Mouse (Mus musculus) forebrain, embryonic 15.5 days (tissue): ENCODE results near the gene Amigo1. TPM values are rescaled to one million over a fixed set of nuclear protein-coding genes. Genes with fewer than 3 reads are reported as not detected.
A peak's percentile ranks its signal among the peaks of the same experiment; 100 is the strongest.
"Not testable (repeated sequence)": the region's sequence is repeated elsewhere in the genome, so short reads cannot be mapped to it uniquely, and the experiment has no call there.

Experiments used
- ATAC-seq: fragments of 200-750 bp; cut with Nextera tagmentation; replicated peaks from 2 replicates; pipeline ENCODE4 v1.8.0; 2017; ENCODE audit warnings: mild to moderate bottlenecking, moderate TSS enrichment, moderate library complexity
- H3K27ac ChIP-seq: fragments of 300-500 bp; sonication (generic); replicated peaks from 2 replicates; pipeline ENCODE4 v1.5.1; 2015; ENCODE audit warnings: mild to moderate bottlenecking, inconsistent platforms
- H3K27me3 ChIP-seq: fragments of 300-500 bp; sonication (generic); 2 replicates; pipeline ENCODE4 v1.6.1; 2015; ENCODE audit warnings: inconsistent platforms
- H3K36me3 ChIP-seq: fragments of 300-500 bp; sonication (generic); 2 replicates; pipeline ENCODE4 v1.6.1; 2015; ENCODE audit warnings: mild to moderate bottlenecking, inconsistent platforms
- H3K4me1 ChIP-seq: fragments of 300-500 bp; sonication (generic); 2 replicates; pipeline ENCODE4 v1.6.1; 2015; ENCODE audit warnings: inconsistent platforms
- H3K4me2 ChIP-seq: fragments of 300-500 bp; sonication (generic); replicated peaks from 2 replicates; pipeline ENCODE4 v1.6.1; 2015; ENCODE audit warnings: mild to moderate bottlenecking, inconsistent platforms
- H3K4me3 ChIP-seq: fragments of 300-500 bp; sonication (generic); 2 replicates; pipeline ENCODE4 v1.5.1; 2015; ENCODE audit warnings: mild to moderate bottlenecking, inconsistent platforms
- H3K9ac ChIP-seq: fragments of 300-500 bp; sonication (generic); replicated peaks from 2 replicates; pipeline ENCODE4 v1.6.1; 2015; ENCODE audit warnings: mild to moderate bottlenecking, inconsistent platforms
- H3K9me3 ChIP-seq: fragments of 300-500 bp; sonication (generic); 2 replicates; pipeline ENCODE4 v1.6.1; 2016; ENCODE audit warnings: inconsistent platforms
- WGBS: fragments of 180-500 bp; shearing (Covaris S2); methylation state at CpG from one replicate; pipeline ENCODE4 v1.1.7; 2015; ENCODE audit warnings: mixed read lengths; 5-methylcytosine and 5-hydroxymethylcytosine counted together
- polyA plus RNA-seq: library from polyadenylated mRNA; unstranded; fragments of >200 nt; fragmentation: Nextera tagmentation; extraction: Ambion mirVana; gene quantifications from 2 replicates; pipeline ENCODE4 v1.2.1, GENCODE M21; 2015

Gene Amigo1
- polyA plus RNA-seq, 1 experiment from 2014 or later = 11.7 TPM

GRCm38 (mm10) chr3:108225711-108226557, 39.8 kb downstream of the Amigo1 start:
- ATAC-seq = peak; percentile 51; the same call in 1 of the 2 replicates
- Histone ChIP-seq H3K27me3 (peaks cover 36% of the 10 kb centered on the region), H3K4me1 (peaks cover 19% of the 10 kb centered on the region), H3K27ac (no peak overlapping the region), H3K9me3 (no peaks in the 10 kb centered on the region), H3K36me3 (no peaks in the 10 kb centered on the region), H3K4me2 (peak overlapping the region; percentile 75), H3K9ac (peak overlapping the region; percentile 35), H3K4me3 (peak overlapping the region; percentile 44)
- WGBS = 2% methylated on average over 67 of the region's 67 CpGs

- Histone ChIP-seq H3K4me3 (peak within 1 kb of the TSS; percentile 44), H3K27ac (no peak within 1 kb of the TSS), H3K36me3 (no peaks in the 10 kb centered on the region), H3K27me3 (peaks cover 36% of the 10 kb centered on the region), H3K4me1 (peaks cover 19% of the 10 kb centered on the region), H3K9me3 (no peaks in the 10 kb centered on the region), H3K9ac (peak within 1 kb of the TSS; percentile 35), H3K4me2 (peak within 1 kb of the TSS; percentile 75)
- WGBS = 1% methylated on average over 44 of the region's 44 CpGs
- peak; percentile 58 for ATAC-seq
These were observed 40.6 kb downstream of the Amigo1 start, which contains the start of gene Sypl2 for GRCm38 (mm10) chr3:108226558-108227350. Gene Sypl2, minus strand, starts transcription at chr3:108226648.

DNA sequence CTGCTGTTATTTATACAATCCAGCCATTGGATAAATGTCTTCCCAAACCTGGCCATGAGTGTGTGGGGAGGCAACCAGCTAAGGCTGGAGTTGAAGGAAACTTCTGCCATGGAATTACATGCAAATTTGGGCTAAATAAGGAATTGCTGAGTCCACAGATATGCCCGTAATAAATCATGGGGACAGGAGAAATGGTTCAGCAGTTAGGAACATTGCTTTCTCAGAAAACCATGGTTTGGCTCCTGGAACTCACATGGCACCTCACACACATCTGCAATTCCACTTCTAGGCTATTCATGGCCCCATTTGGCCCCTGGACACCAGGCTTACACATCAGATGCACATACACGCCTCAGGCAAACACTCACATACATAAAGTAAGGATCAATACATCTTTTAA, 41.4 kb downstream of the Amigo1 start:
- Histone ChIP-seq H3K9me3 (no peaks in the 10 kb centered on the region), H3K36me3 (no peaks in the 10 kb centered on the region), H3K4me3 (no peak overlapping the region), H3K27me3 (peaks cover 36% of the 10 kb centered on the region), H3K9ac (no peak overlapping the region), H3K27ac (no peak overlapping the region), H3K4me1 (peaks cover 19% of the 10 kb centered on the region), H3K4me2 (no peak overlapping the region)
- no peak for ATAC-seq
- 69% methylated on average over 2 of the region's 2 CpGs for WGBS

- H3K9me3 ChIP-seq = no peaks in the 10 kb centered on the region
- WGBS = 93% methylated on average over 4 of the region's 4 CpGs
These were observed 45.5 kb downstream of the Amigo1 start for GRCm38 (mm10) chr3:108231646-108232045.

GRCm38 (mm10) chr3:108237474-108238102, 51.5 kb downstream of the Amigo1 start:
- H3K36me3 ChIP-seq, H3K4me2 ChIP-seq, H3K4me3 ChIP-seq, H3K9ac ChIP-seq, H3K9me3 ChIP-seq, H3K27me3 ChIP-seq, ATAC-seq, H3K4me1 ChIP-seq, H3K27ac ChIP-seq: not testable (repeated sequence)
- 83% methylated on average over 4 of the region's 4 CpGs for WGBS

More at GRCm38 (mm10) chr3:108231646-108232045, 45.5 kb downstream of the Amigo1 start:
- H3K36me3 ChIP-seq = no peaks in the 10 kb centered on the region
- ATAC-seq = no peak
- no peak overlapping the region for H3K4me3 ChIP-seq
- peaks cover 7% of the 10 kb centered on the region for H3K4me1 ChIP-seq
- peaks cover 10% of the 10 kb centered on the region for H3K27me3 ChIP-seq
- H3K4me2 ChIP-seq = no peak overlapping the region
- H3K9ac ChIP-seq = no peak overlapping the region
- H3K27ac ChIP-seq = no peak overlapping the region

- Histone ChIP-seq H3K9ac (no peak overlapping the region), H3K27ac (no peak overlapping the region), H3K27me3 (no peaks in the 10 kb centered on the region), H3K4me3 (no peak overlapping the region), H3K4me2 (no peak overlapping the region), H3K36me3 (no peaks in the 10 kb centered on the region), H3K9me3 (no peaks in the 10 kb centered on the region), H3K4me1 (no peaks in the 10 kb centered on the region)
- WGBS = 92% methylated on average over 3 of the region's 3 CpGs
- ATAC-seq = no peak
These were observed 55.2 kb downstream of the Amigo1 start for GRCm38 (mm10) chr3:108241243-108241839.

Other genes starting within 250 kb of the Amigo1 start
- gene Gstm6, start 242.6 kb upstream of the Amigo1 start, polyA plus RNA-seq = 10.9 and 12.6 TPM in 2 replicates
- gene Gstm3, start 217.1 kb upstream of the Amigo1 start, polyA plus RNA-seq = not detected in 2 replicates
- gene Gstm2, start 199.9 kb upstream of the Amigo1 start, polyA plus RNA-seq = 4.3 and 4.5 TPM in 2 replicates
- 44.0 and 60.7 TPM in 2 replicates for gene Gstm1, start 168.4 kb upstream of the Amigo1 start, polyA plus RNA-seq
- 12.4 and 15.1 TPM in 2 replicates for gene Gstm4, start 141.4 kb upstream of the Amigo1 start, polyA plus RNA-seq
- 49.4 and 50.7 TPM in 2 replicates for gene Ampd2, start 99.7 kb upstream of the Amigo1 start, polyA plus RNA-seq
- 0.43 and 0.46 TPM in 2 replicates for gene Gnat2, start 93.5 kb upstream of the Amigo1 start, polyA plus RNA-seq
- gene Gnai3, start 40.2 kb upstream of the Amigo1 start, polyA plus RNA-seq = 165 and 168 TPM in 2 replicates
- 1.9 and 2.2 TPM in 2 replicates for gene Gpr61, start 31.5 kb upstream of the Amigo1 start, polyA plus RNA-seq
- gene Cyb561d1, start 14.9 kb downstream of the Amigo1 start, polyA plus RNA-seq = 4.4 and 4.5 TPM in 2 replicates
- gene Atxn7l2, start 24.6 kb downstream of the Amigo1 start, polyA plus RNA-seq = 32.5 and 33.6 TPM in 2 replicates
- 2.3 and 2.7 TPM in 2 replicates for gene Sypl2, start 40.3 kb downstream of the Amigo1 start, polyA plus RNA-seq
- gene Psma5, start 70.6 kb downstream of the Amigo1 start, polyA plus RNA-seq = 260 and 271 TPM in 2 replicates
- 25.7 and 26.0 TPM in 2 replicates for gene Sort1, start 97.7 kb downstream of the Amigo1 start, polyA plus RNA-seq
- not detected in 2 replicates for gene Mybphl, start 178.6 kb downstream of the Amigo1 start, polyA plus RNA-seq
- gene Psrc1, start 197.5 kb downstream of the Amigo1 start, polyA plus RNA-seq = 35.6 and 41.5 TPM in 2 replicates
- gene Celsr2, start 229.2 kb downstream of the Amigo1 start, polyA plus RNA-seq = 49.1 and 52.8 TPM in 2 replicates